Mouse (Mus musculus) hindbrain, embryonic 14.5 days (tissue): ENCODE measurements around the gene Tnfsf18. TPM values are rescaled to one million over a fixed set of nuclear protein-coding genes. Genes with fewer than 3 reads are reported as not detected.

Experiments
- ATAC-seq: fragments of 200-750 bp; cut with Nextera tagmentation; 2 replicates; pipeline ENCODE4 v1.8.0; 2017; ENCODE audit warnings: moderate number of reproducible peaks, mild to moderate bottlenecking, moderate TSS enrichment, moderate library complexity; ENCODE audit not compliant: low FRiP score
- DNase-seq: peaks from one replicate; pipeline ENCODE4 v3.0.0-alpha.2; 2015; ENCODE audit warnings: low spot score
- H3K27ac ChIP-seq: fragments of 300-500 bp; sonication (generic); 2 replicates; pipeline ENCODE4 v1.5.1; 2014; ENCODE audit warnings: mild to moderate bottlenecking, moderate library complexity
- H3K27me3 ChIP-seq: fragments of 300-500 bp; sonication (generic); 2 replicates; pipeline ENCODE4 v1.6.1; 2014; ENCODE audit warnings: mild to moderate bottlenecking, low read length, mixed read lengths; ENCODE audit not compliant: control insufficient read depth, insufficient read depth
- H3K36me3 ChIP-seq: fragments of 300-500 bp; sonication (generic); replicated peaks from 2 replicates; pipeline ENCODE4 v1.6.1; 2014; ENCODE audit not compliant: control insufficient read depth, insufficient read depth
- H3K4me1 ChIP-seq: fragments of 300-500 bp; sonication (generic); replicated peaks from 2 replicates; pipeline ENCODE4 v1.6.1; 2014; ENCODE audit warnings: antibody characterized with exemption, low read length, mixed read lengths; ENCODE audit not compliant: control insufficient read depth, insufficient read depth
- H3K4me2 ChIP-seq: fragments of 300-500 bp; sonication (generic); replicated peaks from 2 replicates; pipeline ENCODE4 v1.6.1; 2014; ENCODE audit warnings: mild to moderate bottlenecking, moderate library complexity
- H3K4me3 ChIP-seq: fragments of 300-500 bp; sonication (generic); replicated peaks from 2 replicates; pipeline ENCODE4 v1.5.1; 2014; ENCODE audit warnings: mild to moderate bottlenecking, low read length
- H3K9ac ChIP-seq: fragments of 300-500 bp; sonication (generic); 2 replicates; pipeline ENCODE4 v1.6.1; 2014
- H3K9me3 ChIP-seq: fragments of 300-500 bp; sonication (generic); 2 replicates; pipeline ENCODE4 v1.6.1; 2016; ENCODE audit warnings: low read length; ENCODE audit not compliant: control insufficient read depth
- WGBS: fragments of 180-500 bp; shearing (Covaris S2); extraction: QIAGEN DNeasy Blood & Tissue Kit; methylation state at CpG from one replicate; pipeline ENCODE4 v1.1.7; 2014; 5-methylcytosine and 5-hydroxymethylcytosine counted together
- polyA plus RNA-seq: library from polyadenylated mRNA; unstranded; fragments of >200 nt; fragmentation: Nextera tagmentation; extraction: Ambion mirVana; gene quantifications from 2 replicates; pipeline ENCODE4 v1.2.1, GENCODE M21; 2014

Tnfsf18 gene
- polyA plus RNA-seq, 1 experiment from 2014 or later = 0.19 TPM

DNA sequence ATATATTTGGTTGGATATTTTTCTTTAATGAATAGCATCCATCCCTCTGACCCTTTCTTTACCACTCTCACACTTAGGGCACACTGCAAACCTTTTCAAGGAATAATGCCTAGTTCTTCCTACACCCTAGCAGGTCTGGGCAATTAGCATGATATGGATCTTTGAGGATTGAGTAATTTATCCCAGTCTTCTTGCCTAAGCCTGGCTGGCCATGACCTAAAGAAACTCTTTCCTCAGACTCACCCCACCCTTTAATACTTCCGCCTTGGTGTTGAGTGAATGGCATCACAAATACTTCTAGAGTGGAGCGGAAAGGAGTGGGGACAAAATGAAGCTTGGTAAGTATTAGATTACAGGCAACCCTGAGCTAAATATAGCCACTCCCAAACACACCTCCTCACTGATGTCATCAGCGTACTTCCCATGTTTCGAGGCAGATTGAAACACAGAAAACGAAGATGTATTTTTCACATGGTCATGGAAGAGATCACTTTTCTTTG, 56.2 kb downstream of the Tnfsf18 start:
- WGBS = 93% methylated on average over 5 of the region's 5 CpGs
- ATAC-seq = no peak

DNA sequence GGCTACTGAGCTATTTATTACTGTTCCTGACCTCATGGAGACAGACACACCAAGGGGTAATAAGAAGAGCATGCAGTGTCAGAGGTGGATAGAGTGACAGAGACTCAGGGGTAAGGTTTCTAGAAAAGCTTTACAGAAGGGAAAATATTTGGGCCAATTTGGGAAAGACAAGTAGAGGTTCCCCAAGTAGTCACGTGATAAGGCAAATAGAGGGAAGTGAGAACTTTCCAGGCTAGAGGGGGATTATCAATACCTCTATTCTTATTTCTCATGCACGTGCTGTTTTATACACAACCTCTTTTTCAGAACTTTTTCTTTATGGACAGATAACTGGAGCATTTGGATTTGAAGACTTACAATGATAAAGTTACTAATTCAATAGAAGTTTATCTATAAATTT, 57.6 kb downstream of the Tnfsf18 start:
- H3K36me3 ChIP-seq = no peaks in the 10 kb centered on the region
- 81% methylated on average over 2 of the region's 2 CpGs for WGBS
- H3K27ac ChIP-seq = no peak overlapping the region
- ATAC-seq = no peak
- H3K9me3 ChIP-seq = no peaks in the 10 kb centered on the region
- H3K27me3 ChIP-seq = no peaks in the 10 kb centered on the region
- no peak overlapping the region for H3K9ac ChIP-seq
- H3K4me3 ChIP-seq = no peak overlapping the region
- no peaks in the 10 kb centered on the region for H3K4me1 ChIP-seq
- DNase-seq = no peak
- no peak overlapping the region for H3K4me2 ChIP-seq

More for the DNA sequence above, 56.2 kb downstream of the Tnfsf18 start:
- Histone ChIP-seq H3K36me3 (no peaks in the 10 kb centered on the region), H3K4me3 (no peak overlapping the region), H3K4me2 (no peak overlapping the region), H3K27ac (no peak overlapping the region), H3K9ac (no peak overlapping the region), H3K4me1 (no peaks in the 10 kb centered on the region), H3K27me3 (no peaks in the 10 kb centered on the region), H3K9me3 (no peaks in the 10 kb centered on the region)
- DNase-seq = no peak

Other genes with a start within 250 kb of the Tnfsf18 start
- gene Prdx6, start 243.4 kb upstream of the Tnfsf18 start, polyA plus RNA-seq = 188 and 199 TPM in 2 replicates
- 0.11 TPM in 1 of 2 replicates, not detected in the other for gene Tnfsf4, start 99.2 kb upstream of the Tnfsf18 start, polyA plus RNA-seq